Mouse (Mus musculus): ENCODE data around the gene Prr5.

DNA sequence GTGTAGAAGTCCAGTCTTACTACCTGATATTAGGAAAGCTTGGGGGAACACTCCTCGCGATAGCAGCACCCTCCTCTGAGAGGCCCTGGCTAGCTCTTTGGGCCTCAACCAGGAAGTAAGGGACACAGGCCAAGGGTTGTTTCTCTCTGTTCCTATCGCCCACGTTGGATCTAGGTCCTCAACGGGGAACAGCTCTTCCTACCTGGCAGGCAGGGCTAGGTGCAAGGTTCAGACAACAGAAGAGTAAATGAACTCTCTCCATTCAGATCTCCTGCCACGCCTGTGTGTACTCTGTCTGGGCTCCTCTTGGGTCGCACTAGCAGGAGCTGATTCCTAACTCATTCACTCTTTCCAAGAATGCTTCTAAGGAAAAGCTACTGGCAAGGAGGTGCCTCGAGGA is 5.9 kb downstream of the Prr5 start:
- no peak for TF ChIP-seq CTCF (IDR thresholded peaks at IDR 0.05; ENCODE audit: extremely low read depth, insufficient read depth, insufficient read length, insufficient replicate concordance)
- no peak for TF ChIP-seq POLR2A (IDR thresholded peaks at IDR 0.05; ENCODE audit: low read depth, low read length)
